Mouse (Mus musculus): Measurements from ENCODE around the gene Zfp983.
"Not testable (repeated sequence)": the region's sequence is repeated elsewhere in the genome, so short reads cannot be mapped to it uniquely, and the experiment has no call there.

Zfp983 gene

DNA sequence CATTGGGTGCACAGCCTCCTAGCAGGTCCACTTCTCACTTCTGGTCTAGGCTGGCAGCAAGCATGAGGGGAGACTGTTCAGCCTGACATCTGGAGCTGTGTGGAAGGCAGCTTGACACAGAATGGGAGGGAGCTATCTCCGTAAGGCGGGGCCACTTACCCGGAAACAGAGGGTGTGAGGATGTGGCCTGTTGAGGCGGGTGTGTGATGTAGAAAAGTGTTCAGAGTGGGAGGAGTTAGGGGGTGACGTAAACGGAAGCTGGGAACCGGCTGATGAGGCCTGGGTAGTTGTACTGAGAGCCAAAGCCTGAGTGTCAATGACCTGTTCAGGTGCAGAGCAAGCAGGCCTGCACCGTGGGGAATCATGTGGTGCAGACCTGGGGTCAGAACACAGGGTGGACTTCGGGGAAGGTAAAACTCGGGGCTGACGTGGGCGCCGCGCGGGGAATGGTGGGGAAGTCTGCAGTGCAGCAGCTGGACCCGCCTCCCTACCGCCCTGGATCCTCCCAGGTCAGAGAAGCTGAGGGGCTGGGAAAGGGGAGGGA, at the start of gene Zfp983:
TSS of gene Zfp983 (plus strand) at position 261 of the 544 bp plus-strand sequence.
- peak; percentile 58 for DNase-seq (ENCODE audit: extremely low spot score, low read depth, low spot score)

DNA sequence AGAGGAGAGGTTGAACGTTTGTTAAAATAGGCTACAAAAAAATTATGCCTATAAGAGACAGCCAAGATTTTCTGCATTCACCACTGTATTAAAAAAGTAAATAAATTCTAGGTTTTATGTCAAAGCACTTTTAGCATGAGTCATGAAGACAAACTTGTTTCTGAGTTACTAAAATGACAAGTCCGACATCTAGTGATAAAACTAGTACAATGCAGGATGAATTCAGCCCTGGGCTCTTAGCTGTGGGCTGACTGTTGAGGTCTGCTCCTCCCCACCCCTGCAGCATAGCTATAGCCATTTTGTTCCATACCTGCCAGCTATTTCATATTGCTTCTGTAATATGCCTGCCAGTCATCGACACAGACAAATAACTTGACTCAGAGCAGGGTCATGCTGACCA, 34.1 kb upstream of the Zfp983 start:
- DNase-seq (ENCODE audit: extremely low spot score, low read depth, low spot score), result no peak

DNA sequence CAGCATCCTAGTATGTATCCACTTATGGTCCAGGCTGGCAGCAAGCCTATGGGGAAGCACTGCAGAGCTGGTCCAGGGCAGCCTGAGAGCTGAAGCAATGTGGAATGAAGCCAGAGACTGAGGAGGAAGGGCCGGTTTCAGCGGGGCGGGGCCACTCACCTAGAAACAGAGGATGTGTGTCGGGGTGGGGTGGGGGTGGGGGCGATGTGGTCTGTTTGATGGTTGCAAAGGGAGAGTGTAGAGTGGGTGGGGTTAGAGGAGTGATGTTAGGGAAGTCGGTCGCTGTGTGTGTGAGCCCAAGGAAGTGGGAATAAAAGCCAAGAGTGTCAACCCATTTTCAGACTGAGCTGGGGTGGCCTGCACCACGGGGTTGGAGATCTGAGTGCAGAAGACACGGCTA, 33.1 kb upstream of the Zfp983 start:
- DNase-seq (ENCODE audit: extremely low spot score, low read depth, low spot score), result no peak

DNA sequence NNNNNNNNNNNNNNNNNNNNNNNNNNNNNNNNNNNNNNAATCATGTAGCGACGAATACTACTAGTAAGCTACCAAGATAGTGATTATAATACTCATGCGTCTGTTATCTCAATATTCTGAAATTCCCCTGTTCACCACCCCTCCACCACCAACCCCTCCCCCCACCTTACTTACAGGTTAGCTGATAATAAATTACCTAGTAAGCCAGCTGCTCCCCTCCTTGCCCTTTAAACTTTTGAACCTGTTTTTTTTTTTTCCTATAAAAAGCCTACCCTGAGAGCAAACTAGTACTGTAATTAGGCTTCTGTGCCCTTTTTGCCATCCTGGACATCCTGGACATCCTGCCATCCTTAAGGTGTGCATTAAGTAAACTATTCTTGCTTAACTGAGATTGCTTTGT, 26.8 kb upstream of the Zfp983 start:
- DNase-seq (ENCODE audit: extremely low spot score, low read depth, low spot score), result no peak

DNA sequence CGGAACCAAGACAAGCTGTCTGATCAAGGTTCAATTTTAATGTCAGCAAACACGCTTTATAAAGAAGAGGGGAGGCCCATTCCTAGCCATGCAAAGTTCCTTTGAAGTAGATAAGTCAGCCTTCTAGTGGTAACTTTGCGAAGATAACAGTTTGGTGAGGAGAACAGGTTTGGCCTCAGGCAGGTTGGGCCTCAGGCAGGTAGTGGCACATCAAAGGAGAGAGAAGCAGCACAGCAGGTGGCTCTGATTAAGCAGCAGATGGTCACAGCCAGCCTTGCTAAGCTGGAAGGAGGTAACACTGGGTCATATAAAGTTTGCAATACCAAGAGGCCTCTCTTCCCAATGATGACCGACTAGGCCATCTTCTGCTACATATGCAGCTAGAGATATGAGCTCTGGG, 14.7 kb upstream of the Zfp983 start:
- DNase-seq (ENCODE audit: extremely low spot score, low read depth, low spot score), result not testable (repeated sequence)

DNA sequence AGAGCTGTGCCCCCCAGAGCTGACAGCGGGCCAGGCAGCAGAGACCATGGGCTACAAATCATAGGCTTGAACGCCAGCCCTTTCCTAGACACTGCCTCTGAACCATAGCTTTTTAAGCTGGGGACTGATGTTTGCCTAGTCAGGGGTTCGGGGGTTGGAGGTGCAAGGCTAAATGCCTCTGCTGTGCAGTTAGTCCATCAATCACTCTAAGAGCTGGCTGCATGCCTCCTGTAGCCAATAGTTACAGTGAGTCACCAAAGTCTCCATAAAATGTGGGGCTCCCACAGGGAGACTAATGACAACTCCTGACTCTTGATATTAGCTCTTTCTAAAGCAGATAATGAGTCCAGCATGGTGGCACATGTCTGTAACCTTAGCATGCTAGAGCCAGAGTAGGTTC, 1.6 kb upstream of the Zfp983 start:
- DNase-seq (ENCODE audit: extremely low spot score, low read depth, low spot score), result no peak

DNA sequence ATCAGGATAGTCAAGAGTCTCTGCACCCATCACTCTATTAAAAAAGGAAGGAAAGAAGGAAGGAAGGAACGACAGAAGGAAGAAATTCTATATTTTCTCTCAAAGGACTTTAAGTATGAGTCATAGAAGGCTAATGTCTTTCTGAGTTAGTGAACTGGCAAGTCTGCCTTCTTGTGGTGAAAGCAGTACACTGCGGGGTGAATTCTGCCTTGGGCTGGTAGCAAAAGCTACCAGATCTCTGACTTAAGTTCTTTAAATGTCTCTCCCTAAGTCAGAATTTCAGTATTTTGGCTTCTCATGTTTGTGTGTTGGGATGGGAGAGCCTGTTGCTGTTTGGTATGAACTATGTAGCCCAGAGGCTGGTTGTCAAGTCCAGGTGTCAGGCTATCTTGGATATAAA, 488 bp upstream of the Zfp983 start:
- DNase-seq (ENCODE audit: extremely low spot score, low read depth, low spot score), result no peak

DNA sequence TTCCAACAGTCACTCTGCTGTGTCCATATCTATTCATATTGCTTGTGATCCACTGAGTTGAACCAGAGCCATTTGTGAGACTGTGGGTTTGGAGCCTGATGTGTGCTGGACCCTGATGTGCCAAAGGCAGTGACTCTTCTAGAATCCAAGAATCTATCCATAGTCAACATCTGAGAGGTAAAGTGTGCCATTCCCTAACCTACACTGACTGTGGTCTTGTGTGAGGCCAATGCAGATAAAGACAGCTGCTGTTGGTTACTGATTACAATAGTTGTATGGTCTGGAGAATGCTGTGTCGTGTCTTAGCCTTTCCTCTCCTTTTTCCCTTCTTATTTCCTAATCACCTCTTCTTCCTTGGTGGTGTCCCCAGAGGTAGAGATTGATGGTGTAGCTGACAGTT, 28.4 kb downstream of the Zfp983 start:
- DNase-seq (ENCODE audit: extremely low spot score, low read depth, low spot score), result not testable (repeated sequence)

DNA sequence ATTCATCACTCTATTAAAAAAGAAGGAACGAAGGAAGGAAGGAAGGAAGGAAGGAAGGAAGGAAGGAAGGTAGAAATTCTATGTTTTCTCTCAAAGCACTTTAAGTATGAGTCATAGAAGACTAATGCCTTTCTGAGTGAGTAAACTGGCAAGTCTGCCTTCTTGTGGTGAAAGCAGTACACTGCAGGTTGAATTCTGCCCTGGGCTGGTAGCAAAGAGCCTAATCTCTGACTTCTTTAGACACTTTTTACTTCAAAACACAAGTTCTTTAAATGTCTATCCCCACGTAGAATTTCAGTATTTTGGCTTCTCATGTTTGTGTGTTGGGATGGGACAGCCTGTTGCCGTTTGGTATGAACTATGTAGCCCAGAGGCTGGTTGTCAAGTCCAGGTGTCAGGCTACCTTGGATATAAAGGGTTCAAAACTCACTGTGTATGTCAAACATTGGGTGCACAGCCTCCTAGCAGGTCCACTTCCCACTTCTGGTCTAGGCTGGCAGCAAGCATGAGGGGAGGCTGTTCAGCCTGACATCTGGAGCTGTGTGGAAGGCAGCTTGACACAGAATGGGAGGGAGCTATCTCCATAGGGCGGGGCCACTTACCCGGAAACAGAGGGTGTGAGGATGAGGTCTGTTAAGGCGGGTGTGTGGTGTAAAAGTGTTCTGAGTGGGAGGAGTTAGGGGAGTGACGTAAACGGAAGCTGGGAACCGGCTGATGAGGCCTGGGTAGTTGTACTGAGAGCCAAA, 29.0 kb downstream of the Zfp983 start:
- peak; percentile 63 for DNase-seq (ENCODE audit: extremely low spot score, low read depth, low spot score)

DNA sequence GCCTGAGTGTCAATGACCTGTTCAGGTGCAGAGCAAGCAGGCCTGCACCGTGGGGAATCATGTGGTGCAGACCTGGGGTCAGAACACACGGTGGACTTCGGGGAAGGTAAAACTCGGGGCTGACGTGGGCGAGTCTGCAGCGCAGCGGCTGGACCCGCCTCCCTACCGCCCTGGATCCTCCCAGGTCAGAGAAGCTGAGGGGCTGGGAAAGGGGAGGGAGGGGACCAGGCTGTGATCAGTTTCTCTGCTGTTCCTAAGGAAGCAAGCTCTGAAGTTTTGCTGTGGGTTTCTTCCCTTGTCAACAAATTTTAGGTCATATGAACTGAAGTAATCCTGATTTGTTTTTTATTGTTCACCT, 29.6 kb downstream of the Zfp983 start:
- DNase-seq (ENCODE audit: extremely low spot score, low read depth, low spot score), result not testable (repeated sequence)

DNA sequence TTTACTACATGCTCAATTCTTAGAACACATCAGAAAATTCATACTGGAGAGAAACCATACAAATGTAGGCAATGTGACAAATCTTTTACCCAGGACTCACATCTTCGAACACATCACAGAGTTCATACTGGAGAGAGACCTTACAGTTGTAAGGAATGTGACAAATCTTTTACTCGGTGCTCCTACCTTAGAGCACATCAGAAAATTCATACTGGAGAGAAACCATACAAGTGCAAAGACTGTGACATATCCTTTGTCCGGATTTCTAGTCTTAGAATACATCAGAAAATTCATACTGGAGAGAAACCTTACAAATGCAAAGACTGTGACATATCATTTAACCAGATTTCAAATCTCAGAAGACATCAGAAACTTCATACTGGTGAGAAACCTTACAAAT, 41.1 kb downstream of the Zfp983 start, which contains the start of gene Gm10226:
TSS of gene Gm10226 (plus strand) at position 301 of the 400 bp plus-strand sequence.
- DNase-seq (ENCODE audit: extremely low spot score, low read depth, low spot score), result no peak

DNA sequence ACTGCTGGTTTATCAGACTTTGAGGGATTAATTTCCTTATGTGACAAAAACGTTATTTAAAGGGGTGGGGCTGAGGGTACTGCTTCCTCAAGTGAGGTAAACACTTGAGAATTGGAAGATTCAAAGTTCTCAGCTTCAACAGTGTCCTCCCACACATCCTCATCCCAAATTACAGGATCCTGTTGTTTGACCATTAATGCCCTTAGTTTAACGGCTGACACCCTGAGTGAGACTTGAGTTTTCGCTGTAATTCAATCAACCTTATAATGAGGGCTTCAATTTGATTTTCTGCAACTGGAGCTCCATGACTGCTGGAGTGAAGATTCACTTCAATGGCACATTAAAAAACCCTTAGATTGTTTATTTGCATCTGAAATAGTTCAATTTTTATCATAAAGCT, 42.9 kb downstream of the Zfp983 start:
- no peak for DNase-seq (ENCODE audit: extremely low spot score, low read depth, low spot score)

DNA sequence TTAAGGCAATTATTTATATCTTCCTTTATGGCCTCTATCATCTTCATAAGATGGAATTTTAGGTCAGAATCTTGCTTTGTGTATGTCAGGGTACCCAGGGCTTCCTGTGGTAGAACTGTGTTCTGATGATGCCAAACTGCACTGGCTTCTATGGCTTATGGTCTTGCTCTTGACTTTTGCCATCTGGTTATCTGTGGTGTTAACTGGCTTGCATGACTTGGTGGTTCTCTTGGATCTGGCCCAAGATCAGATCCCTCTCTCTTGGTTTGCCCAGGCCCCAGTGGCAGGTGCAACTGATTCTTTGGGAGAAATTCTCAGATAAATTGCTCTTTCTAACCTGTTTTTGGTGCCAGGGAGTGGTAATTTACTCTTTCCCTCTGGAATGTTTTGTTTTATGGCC, 45.6 kb downstream of the Zfp983 start:
- DNase-seq (ENCODE audit: extremely low spot score, low read depth, low spot score), result no peak

DNA sequence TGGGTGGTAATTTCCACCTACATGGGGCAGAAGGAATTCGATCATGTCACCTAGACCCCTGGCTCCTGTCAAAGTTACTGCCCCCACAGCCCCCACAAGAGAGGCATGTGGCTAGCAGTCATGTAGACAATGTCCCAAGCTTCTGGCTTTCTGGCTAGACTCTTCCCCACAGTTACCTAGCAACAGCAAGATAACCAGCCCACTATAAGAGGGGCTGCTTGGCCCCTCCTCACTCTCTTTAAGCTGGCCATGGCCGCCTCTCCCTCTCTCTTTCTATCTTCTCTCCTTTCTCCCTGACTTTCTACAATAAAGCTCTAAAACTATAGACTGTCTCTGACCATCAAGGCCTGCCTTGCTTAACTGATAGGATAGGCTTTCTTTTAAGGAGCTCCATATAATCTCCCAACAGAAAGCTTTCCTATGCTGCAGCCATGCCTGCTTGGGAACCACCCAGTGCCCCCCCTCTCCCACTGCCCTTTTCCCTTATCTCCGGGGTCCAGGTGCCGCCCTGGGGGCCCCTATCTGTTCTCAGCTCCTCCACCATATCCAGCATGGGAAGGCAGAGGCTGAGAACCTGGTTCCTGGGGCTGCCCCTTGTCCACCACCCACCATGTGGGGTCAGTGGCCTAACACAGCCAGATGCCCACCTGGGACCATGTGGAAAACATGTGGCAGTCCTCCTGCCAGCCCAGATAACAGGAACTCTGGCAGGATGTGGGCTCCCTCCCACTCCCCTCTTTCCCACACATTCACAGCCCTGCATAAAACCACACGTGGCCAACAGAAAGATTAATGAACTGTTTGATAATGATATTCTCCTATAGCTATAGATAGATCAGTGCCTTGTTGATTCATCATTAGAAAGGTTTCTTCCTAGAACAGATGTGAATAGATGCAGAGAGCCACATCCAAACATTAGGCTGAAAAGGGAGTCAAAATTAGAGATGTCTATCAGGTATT, 52.1 kb downstream of the Zfp983 start:
- DNase-seq (ENCODE audit: extremely low spot score, low read depth, low spot score), result no peak

DNA sequence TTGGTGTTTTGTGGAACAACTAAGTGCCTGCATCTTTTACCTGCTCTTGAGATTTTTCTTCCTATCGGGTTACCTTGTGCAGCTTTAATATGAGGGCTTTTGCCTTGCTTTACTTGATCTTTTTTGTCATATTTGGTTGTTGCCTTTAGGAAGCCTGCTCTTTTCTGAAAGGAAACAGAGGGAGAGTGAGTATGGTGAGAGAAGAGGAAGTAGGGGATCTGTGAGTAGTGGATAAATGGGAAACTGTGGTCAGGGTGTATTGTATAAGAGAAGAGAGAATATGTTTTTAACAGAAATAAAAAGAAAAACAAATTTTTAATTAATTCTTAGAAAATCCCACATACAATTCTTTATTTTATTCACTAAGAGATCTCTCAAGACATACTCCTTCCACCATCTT, 53.0 kb downstream of the Zfp983 start:
- DNase-seq (ENCODE audit: extremely low spot score, low read depth, low spot score), result no peak

DNA sequence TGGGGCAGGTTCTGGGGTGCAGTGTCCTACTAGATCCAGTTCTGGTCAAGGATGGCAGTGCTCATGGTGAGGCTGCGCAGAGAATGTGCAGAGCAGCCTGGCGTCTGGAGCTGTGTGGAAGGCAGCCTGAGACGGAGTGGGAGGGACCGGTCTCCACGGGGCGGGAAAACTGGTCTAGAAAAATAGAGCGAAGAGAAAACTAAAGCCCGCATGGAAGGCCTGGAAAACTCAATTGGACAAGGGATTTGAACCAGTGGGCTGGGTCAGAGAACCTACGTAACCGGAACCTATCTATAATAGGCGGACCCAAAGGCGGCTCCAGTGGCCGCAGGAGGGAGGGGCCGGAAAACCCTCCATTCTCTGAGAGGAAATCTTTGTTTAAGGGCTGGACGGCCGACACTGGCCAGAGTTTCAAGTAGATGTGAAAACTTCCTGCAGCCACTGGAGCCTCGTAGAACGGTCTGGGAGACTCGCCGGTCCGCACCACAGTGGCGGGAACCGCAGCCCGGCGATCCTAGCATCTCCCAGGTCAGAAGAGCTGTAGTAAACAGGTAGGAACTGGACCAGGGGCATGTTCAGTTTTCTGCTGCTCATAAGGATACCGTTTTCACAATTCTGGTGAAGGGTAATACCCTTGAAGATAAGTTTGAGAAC, 57.0 kb downstream of the Zfp983 start, which contains the start of gene Zfp760:
TSS of gene Zfp760 (plus strand) at position 399 of the 654 bp plus-strand sequence.
- peak; percentile 77 for DNase-seq (ENCODE audit: extremely low spot score, low read depth, low spot score)

DNA sequence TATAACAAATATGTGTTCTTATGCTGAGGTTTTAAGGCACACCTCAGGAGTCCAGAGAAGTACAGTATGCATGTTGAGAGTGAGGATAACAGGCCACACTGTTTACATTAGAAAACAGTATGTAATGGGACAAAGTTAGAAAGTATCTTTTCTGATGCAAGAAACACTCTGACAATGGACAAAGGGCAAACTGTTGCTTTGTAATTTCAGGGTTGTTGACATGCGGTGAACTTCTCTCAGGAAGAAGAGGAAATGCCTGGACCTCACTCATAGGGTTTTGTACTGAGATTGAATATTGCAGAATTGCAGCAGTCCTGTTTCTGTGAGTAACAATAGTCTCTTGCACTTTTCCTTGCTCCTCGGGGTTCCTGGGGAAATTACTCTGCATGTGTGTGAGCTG, 58.0 kb downstream of the Zfp983 start:
- DNase-seq (ENCODE audit: extremely low spot score, low read depth, low spot score), result peak; percentile 10
